Mouse (Mus musculus) testis, adult 2 months (tissue): ENCODE data around the gene Gpank1.

Experiments
- CTCF ChIP-seq: fragments of 200-500 bp; IDR thresholded peaks from 2 replicates; pipeline ENCODE4 v1.5.1; 2012; ENCODE audit warnings: low read depth, mild to moderate bottlenecking, inconsistent platforms, low read length, moderate library complexity; ENCODE audit not compliant: control insufficient read depth, insufficient read depth, insufficient replicate concordance
- POLR2A ChIP-seq: fragments of 200-500 bp; IDR thresholded peaks from 2 replicates; pipeline ENCODE4 v1.6.1; 2012; ENCODE audit warnings: low read depth, mild to moderate bottlenecking, inconsistent platforms, low read length, moderate library complexity; ENCODE audit not compliant: control insufficient read depth

- TF ChIP-seq CTCF (no peak), POLR2A (no peak)
Observed at GRCm38 (mm10) chr17:35163326-35164081, 42.2 kb downstream of the Gpank1 start.
